Mouse (Mus musculus) right cerebral cortex, postnatal 10 days (tissue): ENCODE results near the gene Dusp11.
"Not testable (repeated sequence)": the region's sequence is repeated elsewhere in the genome, so short reads cannot be mapped to it uniquely, and the experiment has no call there.

Experiments
- DNase-seq, 2 experiments: peaks; one replicate each; pipeline ENCODE4 v3.0.0; 2021; ENCODE audit warnings: low spot score in 2 of 2

Gene Dusp11

DNA sequence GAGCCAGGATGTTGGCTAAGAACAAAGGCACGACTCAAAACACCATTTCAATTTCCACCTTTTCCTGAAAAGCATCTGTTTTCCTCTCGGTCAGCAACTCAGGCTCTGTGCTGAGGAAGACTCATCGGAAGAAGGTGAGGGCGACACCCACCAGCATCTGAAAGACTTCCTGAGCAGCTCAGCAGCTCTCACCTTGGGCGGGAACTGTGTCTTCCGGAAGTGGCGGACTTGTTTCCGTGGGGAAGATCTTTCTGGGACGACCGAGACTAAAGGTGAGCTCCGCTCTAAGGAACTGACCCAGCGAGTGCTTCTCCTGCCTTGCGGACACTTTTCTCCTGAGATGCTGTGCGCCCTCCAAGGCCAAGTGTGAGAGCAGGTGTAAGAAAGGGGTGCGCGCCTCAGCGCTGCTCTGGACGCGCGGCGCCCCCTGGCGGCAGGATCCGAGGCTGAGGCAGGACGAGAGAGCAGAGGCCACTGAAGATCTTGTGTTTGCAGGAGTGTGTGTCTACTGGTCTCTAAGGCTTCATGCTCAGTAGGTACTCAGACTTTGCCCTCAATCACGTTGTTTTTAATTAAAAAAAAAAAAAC lies 66.3 kb downstream of the Dusp11 start:
- not testable (repeated sequence) for DNase-seq
